Mouse (Mus musculus): ENCODE results near the gene Tnnt3.

Tnnt3 gene

DNA sequence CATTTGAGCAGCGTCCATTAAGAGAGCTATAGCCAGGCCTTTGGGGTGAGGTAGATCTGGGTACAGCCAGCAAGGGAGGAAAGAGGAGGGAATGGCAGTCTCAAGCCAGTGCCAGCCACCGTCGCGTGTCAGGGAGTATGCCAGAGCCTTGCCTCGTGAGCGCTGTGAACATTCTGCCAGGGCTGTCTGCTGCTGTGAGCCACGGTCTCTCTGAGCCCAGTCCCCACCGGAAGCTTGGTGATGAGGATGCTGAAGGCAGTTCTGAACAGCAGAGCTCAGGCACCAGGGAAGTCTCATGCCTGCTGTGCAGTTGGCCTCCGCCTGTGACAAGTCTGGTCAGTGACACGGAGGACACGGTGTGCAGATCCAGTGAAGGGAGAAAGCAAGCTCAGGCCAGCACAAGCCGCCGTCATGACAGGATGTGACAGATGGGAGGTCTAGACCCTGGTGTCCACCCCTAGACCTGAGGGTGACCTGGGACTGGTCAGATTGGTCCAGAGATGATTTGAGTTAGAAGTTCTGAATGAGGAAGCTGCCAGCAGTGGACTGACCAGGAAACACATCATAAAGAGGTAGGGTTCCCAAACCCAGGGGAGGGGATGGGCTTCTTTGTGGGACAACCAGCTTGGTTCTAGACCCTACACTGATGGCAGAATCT, 21.7 kb upstream of the Tnnt3 start:
- no peak for DNase-seq (ENCODE audit: low read depth)

DNA sequence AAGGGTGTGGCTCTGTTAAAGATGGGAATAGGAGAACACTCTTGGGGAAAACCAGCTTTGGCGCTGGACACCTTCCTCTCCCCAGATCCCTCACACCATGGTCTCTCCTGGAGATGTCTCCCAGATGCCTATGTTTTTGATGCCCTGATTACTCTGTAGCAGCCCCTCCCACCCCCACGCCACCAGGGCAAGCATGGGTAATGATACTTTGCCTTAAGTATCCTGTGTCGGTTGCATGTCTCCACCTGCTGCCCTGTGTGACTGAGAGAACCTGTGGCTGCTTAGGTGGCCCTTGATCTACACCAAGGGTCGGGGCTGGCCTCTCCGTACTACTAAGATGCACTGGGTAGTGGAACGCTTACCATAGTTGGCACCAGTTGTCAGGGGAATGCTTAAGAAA, 20.6 kb upstream of the Tnnt3 start:
- DNase-seq (ENCODE audit: low read depth) = no peak

DNA sequence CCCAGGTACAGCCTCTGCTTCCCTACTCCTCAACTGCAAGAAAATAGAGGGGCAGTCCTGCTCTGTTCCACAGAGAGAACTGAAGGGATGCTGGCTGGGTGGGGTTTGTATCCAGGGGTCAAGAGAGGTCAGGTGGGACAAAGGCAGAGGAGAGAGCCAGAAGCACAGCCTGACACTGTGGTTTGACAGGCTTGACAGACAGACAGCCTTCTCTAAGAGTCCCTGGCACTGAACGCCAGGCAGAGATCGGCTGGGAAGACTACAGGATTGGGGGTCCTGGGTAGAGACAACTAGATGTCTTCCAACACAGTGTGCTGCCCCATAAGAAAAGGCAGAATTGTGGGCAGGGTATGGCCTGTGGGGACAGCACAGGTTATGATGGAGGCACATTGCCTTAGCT, 20.1 kb upstream of the Tnnt3 start:
- no peak for DNase-seq (ENCODE audit: low read depth)

DNA sequence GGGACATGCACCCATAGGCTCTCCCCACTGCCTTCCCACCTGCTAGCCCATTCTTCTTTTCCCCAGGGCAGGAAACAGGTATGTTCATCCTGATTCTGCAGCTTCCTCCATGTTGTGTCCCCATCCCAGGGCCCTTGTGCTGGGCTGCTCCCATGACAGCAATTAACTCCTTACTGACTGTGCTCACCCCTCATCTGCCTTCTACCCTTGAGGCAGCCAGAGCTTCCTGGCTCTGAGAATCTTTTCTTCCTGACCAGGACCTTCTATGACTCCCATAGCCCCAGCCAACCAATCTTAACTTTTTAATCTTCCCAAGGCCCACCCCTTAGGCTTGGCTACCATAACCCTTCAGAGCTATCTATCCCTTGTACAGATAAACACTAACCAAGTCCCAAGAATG, 19.3 kb upstream of the Tnnt3 start:
- no peak for DNase-seq (ENCODE audit: low read depth)

DNA sequence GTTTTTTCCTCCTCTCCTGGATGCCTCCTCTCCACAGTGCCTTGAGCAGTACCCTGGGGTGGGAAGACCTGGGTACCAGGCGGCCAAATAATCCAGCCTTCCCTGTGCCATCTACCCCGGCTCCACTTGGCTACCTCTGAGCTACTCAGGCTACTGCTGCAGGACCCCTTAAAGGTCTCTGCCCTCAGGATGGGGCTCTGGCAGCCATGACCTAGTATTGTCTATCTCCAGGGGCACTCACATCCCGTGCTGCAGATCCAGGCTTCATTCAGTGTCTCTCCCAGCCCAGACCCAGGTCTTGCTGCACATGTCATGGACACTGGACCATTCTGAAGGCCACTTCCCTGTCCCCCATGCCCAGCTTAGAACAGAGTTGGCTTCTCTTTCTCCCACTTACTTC, 18.8 kb upstream of the Tnnt3 start:
- DNase-seq (ENCODE audit: low read depth) = no peak

DNA sequence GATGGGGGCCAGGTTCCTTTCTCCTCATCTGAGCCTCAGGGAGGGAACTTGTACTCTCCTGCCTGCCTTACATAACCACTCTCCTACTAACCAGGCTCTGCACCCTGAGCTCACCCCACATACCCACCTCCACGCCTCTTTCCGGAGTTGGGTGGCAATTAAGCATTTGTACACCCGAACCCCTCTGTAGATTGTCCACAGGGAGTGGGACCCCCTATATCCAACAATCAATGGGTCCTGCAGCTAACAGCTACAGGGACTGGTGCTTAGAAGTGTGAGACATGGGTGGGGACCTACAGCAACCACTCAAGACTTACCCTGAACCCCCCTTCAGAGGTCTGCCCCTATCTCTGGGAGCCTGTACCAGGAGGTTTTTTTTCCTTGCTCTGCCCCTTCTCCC, 18.0 kb upstream of the Tnnt3 start:
- no peak for DNase-seq (ENCODE audit: low read depth)

DNA sequence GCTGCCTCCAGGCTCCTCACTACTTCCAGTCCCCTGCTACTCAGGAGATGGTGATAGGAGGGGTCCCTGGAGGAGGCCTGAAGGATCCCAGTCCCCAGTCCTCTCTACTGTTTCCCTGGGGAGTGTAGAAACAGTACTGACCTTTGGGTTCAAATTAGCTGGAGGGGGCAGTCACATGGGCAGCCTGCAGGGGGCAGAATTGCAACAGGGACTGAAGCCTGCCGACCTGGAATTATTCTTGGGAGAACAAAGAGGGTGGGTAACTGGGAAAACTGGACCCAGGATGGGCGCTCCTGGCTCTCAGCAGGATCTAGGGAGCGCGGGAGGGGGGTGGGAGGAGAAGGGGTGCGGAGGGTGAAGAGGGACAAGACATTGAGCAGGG, 17.5 kb upstream of the Tnnt3 start:
- no peak for DNase-seq (ENCODE audit: low read depth)

DNA sequence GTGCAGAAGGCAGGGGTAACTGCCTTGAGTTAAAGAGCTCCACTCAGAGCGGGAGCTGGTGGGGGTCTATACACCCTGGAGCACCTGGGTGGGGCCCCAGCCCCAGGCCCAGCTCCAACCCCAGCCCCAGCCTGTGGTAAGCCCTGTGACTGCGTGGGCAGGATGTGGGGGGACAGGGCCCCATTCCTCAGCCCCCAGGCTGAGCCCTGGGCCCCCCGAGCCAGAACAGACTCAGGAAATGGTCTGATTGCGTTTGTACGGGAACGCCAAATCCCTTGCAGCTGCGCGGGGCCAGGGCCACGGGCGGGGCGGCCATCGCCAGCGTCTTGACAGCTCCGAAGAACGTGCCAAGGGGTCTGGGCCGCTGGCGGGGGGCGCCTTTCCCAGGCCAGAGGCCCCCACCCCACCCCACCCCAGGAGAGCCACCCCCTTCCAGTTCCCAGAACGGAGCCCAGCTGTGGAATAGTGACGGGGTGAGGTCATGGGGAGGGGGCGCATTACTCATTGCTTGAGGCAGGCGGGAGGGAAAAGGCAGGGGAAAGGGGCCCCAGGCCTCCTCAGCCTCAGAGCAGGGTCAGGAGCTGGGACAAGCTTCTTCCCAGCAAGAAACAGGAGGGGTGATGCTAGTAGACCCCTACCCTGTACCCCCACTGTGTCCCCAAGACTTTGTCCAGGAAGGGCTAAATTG, 16.9 kb upstream of the Tnnt3 start:
- no peak for DNase-seq (ENCODE audit: low read depth)

DNA sequence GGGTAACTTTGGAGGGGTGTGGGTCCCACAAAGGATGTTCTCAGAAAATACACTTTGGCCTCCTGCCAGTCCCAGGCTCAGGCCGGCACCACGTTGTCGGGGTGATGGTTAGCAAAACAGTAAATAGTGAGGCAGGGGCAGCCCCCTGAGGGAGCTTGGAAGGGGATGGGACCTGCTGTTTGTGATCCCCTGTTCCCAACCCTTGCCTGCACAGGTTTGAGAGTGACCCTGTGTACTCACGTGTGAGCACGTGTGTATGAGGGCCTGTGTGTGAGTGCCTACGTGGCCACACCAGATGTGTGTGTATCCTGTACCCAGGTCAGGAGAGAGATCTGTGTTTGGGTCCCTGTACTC, 16.4 kb upstream of the Tnnt3 start:
- DNase-seq (ENCODE audit: low read depth) = no peak

DNA sequence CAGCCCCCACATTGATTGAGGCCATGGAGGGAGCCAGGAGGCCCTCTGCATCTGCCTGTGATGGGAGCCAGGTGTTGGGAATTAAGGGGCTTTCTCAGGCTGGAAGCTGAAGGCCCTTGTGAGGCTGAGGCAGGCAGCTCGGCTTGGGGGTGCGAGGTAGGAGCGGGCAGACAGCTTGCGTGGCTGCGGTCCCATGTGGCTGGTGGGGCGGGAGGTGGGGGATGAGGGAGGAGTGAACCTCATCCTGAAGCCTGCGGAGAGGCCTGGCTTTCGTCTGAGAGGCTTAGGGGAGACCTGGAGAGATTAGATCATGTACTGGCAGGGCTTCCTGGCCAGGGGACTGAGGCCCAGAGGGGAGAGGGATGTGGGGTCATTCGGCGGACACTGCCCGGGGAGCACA, 15.5 kb upstream of the Tnnt3 start:
- no peak for DNase-seq (ENCODE audit: low read depth)

DNA sequence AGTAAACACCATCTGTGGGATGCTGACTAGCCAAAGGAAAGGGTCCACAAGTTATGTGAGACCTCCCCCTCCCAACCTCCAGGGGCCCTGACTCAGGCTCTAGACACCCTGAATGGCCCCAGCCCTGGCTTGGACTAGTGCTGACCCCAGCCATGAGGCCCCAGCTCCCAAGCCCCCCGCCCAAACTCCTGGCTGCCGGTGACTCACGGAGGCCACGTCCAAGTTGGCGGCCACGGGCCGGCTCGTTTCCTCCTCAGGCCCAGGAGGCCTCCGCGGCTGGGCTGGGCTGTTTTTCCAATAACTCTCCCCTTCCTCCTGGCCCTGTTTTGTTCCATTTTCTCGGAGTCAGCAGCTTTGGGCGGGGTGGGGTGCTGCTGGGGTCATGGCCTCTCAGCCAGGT, 13.9 kb upstream of the Tnnt3 start:
- no peak for DNase-seq (ENCODE audit: low read depth)

DNA sequence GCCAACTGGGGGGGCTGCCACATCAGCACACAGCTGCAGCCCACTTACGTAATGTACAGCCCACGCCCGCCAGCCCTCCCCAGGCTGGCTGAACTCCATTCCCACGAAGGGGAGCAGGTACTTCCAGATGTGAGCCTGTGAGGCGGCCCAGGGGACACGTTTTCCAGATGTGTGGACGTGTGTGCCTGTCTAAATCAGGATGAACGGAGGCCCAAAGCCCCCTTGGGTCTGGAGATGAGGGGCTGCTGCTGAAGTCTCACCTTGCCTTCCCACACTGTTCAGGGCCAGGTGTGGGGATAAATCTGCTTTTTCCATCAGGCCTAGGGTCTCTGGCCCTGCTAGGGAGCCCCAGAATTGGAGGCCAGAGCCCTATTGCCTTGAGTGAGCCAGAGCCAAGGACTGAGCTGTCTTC, 11.9 kb upstream of the Tnnt3 start:
- no peak for DNase-seq (ENCODE audit: low read depth)

DNA sequence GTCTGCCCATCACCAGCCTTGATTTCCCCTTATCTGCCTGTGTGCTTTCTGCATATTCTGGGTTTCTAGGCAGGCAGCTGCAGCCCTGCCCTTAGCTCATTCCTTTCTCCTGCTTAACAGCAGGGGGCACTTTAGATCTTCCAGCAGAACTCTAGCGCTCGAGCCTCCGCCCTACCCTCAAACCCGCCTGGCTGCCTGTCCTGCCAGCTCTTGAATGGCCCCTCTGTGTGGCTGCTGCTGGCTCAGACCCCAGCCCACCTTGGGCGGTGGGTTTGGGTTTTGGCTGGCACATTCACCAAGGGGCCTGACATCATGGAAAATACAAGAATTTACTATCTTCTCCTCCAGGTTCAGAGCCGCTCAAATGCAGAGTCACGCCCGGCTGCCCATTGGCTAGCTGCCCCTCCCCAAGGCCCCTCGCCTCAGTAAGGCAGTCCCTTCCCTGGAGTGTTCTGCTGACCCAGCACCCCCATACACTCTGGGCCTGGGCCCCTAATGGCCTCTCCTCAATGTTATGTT, 11.2 kb upstream of the Tnnt3 start:
- peak; percentile 15 for DNase-seq (ENCODE audit: low read depth)

DNA sequence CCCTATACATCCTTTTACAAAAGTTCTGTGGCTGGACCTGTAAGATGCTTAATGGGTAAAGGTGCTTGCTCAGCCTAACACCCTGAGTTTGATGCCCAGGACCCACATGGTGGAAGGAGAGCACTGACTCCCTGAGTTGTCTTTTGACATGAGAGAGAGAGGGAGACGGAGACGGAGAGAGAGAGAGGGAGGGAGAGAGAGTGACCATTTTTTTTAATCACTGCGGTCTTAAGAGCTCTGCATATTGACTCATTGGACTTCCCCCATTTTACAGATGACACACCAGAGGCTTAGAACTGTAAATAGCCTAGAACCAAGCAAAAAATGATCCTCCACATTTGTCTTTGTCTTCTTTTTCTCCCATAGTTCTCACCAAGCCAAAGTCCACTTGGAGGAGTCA, 10.6 kb upstream of the Tnnt3 start:
- DNase-seq (ENCODE audit: low read depth) = no peak

DNA sequence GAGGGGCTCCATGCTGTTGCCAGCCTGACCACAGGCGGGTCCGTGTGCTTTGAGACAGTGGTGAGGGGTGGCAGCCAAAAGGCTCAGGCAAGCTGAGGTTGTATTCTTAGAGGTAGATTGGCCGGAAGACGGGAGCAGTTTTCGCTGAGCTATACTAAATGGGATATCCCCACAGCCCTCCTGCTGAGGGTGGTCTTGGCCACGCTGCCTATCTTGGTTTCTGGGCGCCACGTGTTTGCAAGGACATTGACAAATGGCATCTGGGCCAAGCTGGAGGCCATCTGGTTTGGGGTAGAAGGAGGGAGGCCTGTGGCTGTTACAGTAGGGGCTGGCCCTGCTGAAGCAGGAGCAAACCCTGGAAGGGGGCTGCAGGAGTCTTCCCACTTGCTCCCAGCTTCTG, 5.1 kb upstream of the Tnnt3 start:
- DNase-seq (ENCODE audit: low read depth) = no peak

DNA sequence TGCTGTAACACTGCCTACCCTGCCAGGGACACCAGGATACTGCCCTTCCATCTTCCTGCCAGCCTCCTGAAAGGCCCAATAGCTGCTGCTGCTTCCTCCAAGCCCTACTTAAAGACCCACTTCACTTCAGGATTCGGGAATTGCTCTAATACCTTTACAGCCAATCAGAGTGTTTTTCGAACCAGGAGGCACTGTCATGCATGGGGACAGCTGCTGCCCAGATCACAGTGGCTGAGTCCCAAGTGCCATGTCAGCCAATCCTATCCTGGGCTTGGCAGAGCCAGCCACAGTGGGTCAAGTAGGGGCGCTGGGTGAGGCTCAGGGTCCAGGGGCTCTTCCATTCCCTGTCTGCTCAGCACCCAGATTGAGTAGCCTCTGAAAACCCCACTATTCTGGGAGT, 2.5 kb upstream of the Tnnt3 start:
- DNase-seq (ENCODE audit: low read depth) = no peak

DNA sequence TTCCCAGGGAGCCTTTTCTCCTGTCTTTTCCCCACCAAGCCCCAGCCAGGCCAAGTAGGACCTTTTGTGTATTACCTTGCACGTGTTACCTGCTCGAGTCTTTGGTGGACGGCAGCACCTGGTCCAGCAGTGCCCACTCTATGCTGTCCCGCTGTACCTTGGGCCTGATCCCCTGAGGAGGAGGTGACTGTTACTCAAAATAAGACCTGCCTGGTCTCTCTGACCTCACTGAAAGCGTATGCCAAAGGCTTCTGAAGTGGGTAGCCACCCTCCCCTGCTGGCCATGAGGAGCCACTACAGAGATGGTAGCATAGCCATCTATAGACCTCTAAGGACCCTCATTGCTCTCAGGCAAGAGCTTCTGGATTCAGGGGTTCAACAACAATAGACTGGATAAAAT, 1.8 kb upstream of the Tnnt3 start:
- DNase-seq (ENCODE audit: low read depth) = no peak

DNA sequence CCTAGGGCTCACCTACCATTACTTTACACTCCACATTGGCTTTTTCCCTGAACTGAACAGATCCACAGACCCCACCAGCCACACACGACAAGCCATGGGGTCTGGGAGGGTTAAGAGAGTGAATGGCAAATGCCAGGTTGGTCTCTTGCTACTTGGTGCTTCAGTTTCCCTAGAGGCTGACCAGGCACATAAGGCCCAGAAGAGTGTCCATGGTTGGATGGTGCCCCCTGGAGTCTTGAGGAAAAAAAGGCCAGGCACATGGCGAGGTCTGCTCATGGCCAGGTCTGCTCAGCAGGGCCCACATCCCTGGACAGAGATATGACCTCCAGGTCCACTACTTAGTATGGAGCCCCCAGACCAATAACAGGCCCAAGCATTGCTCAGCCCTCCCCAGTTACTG, 861 bp upstream of the Tnnt3 start:
- DNase-seq (ENCODE audit: low read depth) = no peak

DNA sequence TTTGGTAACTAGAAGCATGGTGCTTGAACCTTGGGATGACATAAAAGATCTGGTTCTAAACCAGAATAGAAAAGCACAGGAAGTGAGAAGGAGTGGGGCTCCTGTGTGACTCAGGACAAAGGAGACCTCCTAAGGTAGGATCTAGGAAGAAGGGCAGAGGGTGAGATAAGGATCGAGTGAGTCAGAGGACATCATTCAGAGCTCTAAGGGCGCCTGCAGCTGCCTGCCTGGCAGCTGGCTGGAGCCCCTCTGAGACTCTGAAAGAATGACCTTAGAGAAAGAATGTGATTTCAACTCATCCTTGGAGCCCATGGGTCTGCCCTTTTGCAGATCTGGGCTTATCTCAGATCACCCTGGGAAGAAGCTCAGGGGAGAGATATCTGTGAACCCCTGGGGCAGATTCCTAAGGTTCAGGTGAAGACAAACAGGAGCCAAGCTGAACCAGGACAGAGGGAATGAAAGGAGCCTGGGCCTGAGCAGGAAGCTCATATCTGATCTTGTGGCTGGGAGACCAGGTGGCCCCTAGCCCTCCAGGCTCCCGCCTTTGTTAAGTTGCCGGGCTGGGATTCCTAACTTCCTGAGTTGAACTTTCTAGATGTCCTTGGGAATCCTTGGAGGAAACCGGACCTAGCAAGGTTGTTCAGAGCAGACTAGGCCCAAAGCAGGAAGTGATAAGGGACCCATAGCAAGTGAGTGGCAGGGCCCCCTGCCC, 530 bp downstream of the Tnnt3 start:
- DNase-seq (ENCODE audit: low read depth) = no peak

DNA sequence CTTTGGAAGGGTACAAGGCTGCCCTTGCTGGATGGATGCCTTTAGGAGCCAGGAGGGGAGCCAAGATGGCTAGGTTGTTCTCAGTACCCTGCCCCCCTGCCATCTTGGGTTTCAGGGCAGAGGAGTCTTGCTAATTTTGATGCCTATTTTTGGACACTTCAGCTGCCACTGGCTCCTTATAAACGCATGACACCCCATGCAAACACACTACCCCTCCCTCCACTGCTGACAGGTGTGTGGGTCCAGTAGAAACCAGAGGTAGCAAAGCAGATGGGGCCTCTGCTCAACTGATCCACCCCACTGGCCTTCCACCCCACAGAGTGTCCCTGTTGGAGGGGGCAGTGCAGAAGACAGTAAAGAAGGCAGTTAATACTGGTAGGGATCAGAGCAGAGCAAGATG, 1.4 kb downstream of the Tnnt3 start:
- DNase-seq (ENCODE audit: low read depth) = no peak

DNA sequence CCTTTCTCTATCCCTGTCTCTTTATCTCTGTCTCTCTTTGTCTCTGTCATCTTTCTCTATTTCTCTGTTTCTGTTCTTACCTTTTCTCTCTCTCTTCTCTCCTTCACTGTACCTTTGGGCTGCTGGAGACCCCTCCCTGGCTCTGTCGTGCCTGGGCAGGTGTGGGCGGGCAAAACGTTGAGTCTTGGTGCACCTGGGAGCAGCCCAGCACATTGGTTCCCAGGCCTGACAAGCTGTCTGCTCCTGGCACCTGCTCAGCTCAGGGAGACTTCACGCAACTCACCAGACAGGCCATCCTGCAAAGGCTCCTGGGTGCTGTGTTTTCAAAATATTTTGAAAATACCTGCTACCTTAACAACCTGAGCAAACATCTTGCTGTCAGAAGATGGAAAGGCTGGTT, 4.6 kb downstream of the Tnnt3 start:
- DNase-seq (ENCODE audit: low read depth) = no peak

DNA sequence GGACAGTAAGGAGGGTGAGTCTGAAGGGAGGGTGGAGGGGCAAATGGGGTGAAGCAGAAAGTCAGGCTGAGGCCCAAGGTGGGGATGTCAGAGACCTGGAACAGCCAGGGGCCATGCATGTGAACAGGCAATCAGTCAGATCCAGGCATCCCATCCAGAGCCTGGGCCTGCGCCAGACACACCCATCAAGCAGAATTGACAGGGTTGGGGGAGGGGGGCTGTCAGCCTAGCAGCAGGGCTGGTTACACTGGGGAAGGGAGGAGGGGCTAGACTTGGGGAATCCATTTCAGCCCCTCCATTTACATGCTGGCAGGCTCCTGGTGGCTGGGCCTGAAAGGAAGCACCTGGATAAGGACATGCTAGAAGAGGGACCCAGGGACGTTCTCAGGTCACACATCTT, 7.3 kb downstream of the Tnnt3 start:
- DNase-seq (ENCODE audit: low read depth) = no peak

DNA sequence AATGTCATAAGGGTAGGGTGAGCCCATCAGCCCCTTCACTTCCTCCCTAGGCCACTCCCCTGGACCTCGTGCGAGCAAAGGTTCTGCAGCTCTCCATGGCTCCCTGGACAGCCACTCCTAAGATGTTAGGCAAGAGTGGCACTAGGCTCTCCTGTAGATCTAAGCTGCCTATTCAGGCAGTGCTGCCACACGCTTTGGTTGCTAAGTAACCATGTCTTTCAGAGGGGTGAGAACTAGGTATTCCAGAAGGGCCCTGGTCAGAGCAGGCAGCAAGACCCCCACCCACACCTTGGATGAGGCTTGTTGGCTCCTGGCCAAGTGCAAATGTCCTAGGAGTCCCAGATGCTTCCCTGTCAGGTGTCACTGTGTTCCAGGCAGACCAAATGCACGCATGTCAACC, 7.9 kb downstream of the Tnnt3 start:
- no peak for DNase-seq (ENCODE audit: low read depth)

DNA sequence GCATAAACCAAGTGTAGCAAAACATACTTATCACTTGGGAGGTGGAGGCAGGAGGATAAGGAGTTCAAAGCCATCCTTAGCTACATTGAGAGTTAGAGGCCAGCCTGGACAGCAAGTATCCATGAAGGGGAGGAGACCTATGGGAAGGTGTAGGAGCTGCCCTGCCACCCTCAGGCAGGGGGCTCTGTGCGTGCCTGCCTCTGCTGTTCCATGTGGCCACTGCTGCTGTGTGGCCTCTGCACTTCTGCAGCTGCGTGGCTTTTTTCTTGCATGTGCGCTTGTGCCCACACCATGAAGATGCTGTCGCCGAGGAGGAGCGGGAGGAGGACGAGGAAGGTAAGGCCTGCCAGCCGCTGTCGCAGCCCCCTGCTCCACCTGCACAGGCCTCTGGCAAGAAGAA, 8.8 kb downstream of the Tnnt3 start:
- DNase-seq (ENCODE audit: low read depth) = no peak
